Mouse (Mus musculus): Measurements from ENCODE around the gene Mpo. TPM values are rescaled to one million over a fixed set of nuclear protein-coding genes. Genes with fewer than 3 reads are reported as not detected.

Gene Mpo
- total and polyA plus RNA-seq, 3 experiments = 0.10 TPM; not detected in 2

- TF ChIP-seq POLR2A (IDR thresholded peaks at IDR 0.05; ENCODE audit: insufficient read depth, low read depth, low read length) = no peak
- TF ChIP-seq CTCF (IDR thresholded peaks at IDR 0.05) = no peak
- TF ChIP-seq EP300 (IDR thresholded peaks at IDR 0.05; ENCODE audit: insufficient read depth, low read depth, low read length) = no peak
- intact Hi-C loops (cut with DNase I) = no loop called here
- 77% methylated on average over 4 of the region's 4 CpGs for WGBS
- Histone ChIP-seq H3K27ac (no peak overlapping the region), H3K36me3 (ENCODE audit: control insufficient read depth, insufficient read depth, low read length) (no peaks in the 10 kb centered on the region), H3K27me3 (ENCODE audit: control insufficient read depth, insufficient read depth, low read length) (peaks cover 1% of the 10 kb centered on the region; the same call in 1 of the 2 replicates), H3K4me3 (no peak overlapping the region), H3K79me2 (replicated peaks; ENCODE audit: control insufficient read depth, insufficient read depth, low read length) (no peaks in the 10 kb centered on the region), H3K4me1 (ENCODE audit: control insufficient read depth, insufficient read depth, low read length) (no peaks in the 10 kb centered on the region), H3K9ac (ENCODE audit: low read depth, low read length) (no peak overlapping the region)
- no peak for DNase-seq
Measured at GRCm38 (mm10) chr11:87779392-87779791, 14.0 kb upstream of the Mpo start.

- Histone ChIP-seq H3K9ac (ENCODE audit: low read depth, low read length) (no peak overlapping the region), H3K27me3 (ENCODE audit: control insufficient read depth, insufficient read depth, low read length) (peaks cover 1% of the 10 kb centered on the region; the same call in 1 of the 2 replicates), H3K36me3 (ENCODE audit: control insufficient read depth, insufficient read depth, low read length) (no peaks in the 10 kb centered on the region), H3K4me3 (no peak overlapping the region), H3K27ac (no peak overlapping the region), H3K4me1 (ENCODE audit: control insufficient read depth, insufficient read depth, low read length) (no peaks in the 10 kb centered on the region), H3K79me2 (replicated peaks; ENCODE audit: control insufficient read depth, insufficient read depth, low read length) (no peaks in the 10 kb centered on the region)
- no peak for DNase-seq
- 73% methylated on average over 8 of the region's 8 CpGs for WGBS
- TF ChIP-seq CTCF (IDR thresholded peaks at IDR 0.05) (no peak), POLR2A (IDR thresholded peaks at IDR 0.05; ENCODE audit: insufficient read depth, low read depth, low read length) (no peak), EP300 (IDR thresholded peaks at IDR 0.05; ENCODE audit: insufficient read depth, low read depth, low read length) (no peak)
- intact Hi-C loops (cut with DNase I) = no loop called here
Measured at GRCm38 (mm10) chr11:87780130-87780529, 13.3 kb upstream of the Mpo start.

- 73% methylated on average over 6 of the region's 6 CpGs for WGBS
- Histone ChIP-seq H3K9ac (ENCODE audit: low read depth, low read length) (no peak overlapping the region), H3K27me3 (ENCODE audit: control insufficient read depth, insufficient read depth, low read length) (no peaks in the 10 kb centered on the region), H3K79me2 (replicated peaks; ENCODE audit: control insufficient read depth, insufficient read depth, low read length) (no peaks in the 10 kb centered on the region), H3K27ac (no peak overlapping the region), H3K36me3 (ENCODE audit: control insufficient read depth, insufficient read depth, low read length) (no peaks in the 10 kb centered on the region), H3K4me1 (ENCODE audit: control insufficient read depth, insufficient read depth, low read length) (no peaks in the 10 kb centered on the region), H3K4me3 (no peak overlapping the region)
- intact Hi-C loops (cut with DNase I) = no loop called here
- no peak for DNase-seq
- TF ChIP-seq CTCF (IDR thresholded peaks at IDR 0.05) (no peak), EP300 (IDR thresholded peaks at IDR 0.05; ENCODE audit: insufficient read depth, low read depth, low read length) (no peak), POLR2A (IDR thresholded peaks at IDR 0.05; ENCODE audit: insufficient read depth, low read depth, low read length) (no peak)
Measured at GRCm38 (mm10) chr11:87790088-87790487, 3.3 kb upstream of the Mpo start.

- Histone ChIP-seq H3K9ac (ENCODE audit: low read depth, low read length) (no peak overlapping the region), H3K36me3 (ENCODE audit: control insufficient read depth, insufficient read depth, low read length) (no peaks in the 10 kb centered on the region), H3K79me2 (replicated peaks; ENCODE audit: control insufficient read depth, insufficient read depth, low read length) (no peaks in the 10 kb centered on the region), H3K27ac (no peak overlapping the region), H3K4me1 (ENCODE audit: control insufficient read depth, insufficient read depth, low read length) (no peaks in the 10 kb centered on the region), H3K4me3 (no peak overlapping the region), H3K27me3 (ENCODE audit: control insufficient read depth, insufficient read depth, low read length) (no peaks in the 10 kb centered on the region)
- TF ChIP-seq POLR2A (IDR thresholded peaks at IDR 0.05; ENCODE audit: insufficient read depth, low read depth, low read length) (no peak), CTCF (IDR thresholded peaks at IDR 0.05) (no peak), EP300 (IDR thresholded peaks at IDR 0.05; ENCODE audit: insufficient read depth, low read depth, low read length) (no peak)
- intact Hi-C loops (cut with DNase I) = no loop called here
- 67% methylated on average over 22 of the region's 22 CpGs for WGBS
- peak; percentile 20 to 27 for DNase-seq
Measured at GRCm38 (mm10) chr11:87801711-87802275, 8.4 kb downstream of the Mpo start.

- no peaks in the 10 kb centered on the region for H3K36me3 ChIP-seq (ENCODE audit: control insufficient read depth, insufficient read depth, low read length)
- WGBS = 49% methylated on average over 14 of the region's 14 CpGs
- no peak overlapping the region for H3K9ac ChIP-seq (ENCODE audit: low read depth, low read length)
- H3K79me2 ChIP-seq (replicated peaks; ENCODE audit: control insufficient read depth, insufficient read depth, low read length) = no peaks in the 10 kb centered on the region
- intact Hi-C loops (cut with DNase I) = no loop called here
- H3K27me3 ChIP-seq (ENCODE audit: control insufficient read depth, insufficient read depth, low read length) = no peaks in the 10 kb centered on the region
- no peaks in the 10 kb centered on the region for H3K4me1 ChIP-seq (ENCODE audit: control insufficient read depth, insufficient read depth, low read length)
- H3K27ac ChIP-seq = no peak overlapping the region
- TF ChIP-seq CTCF (IDR thresholded peaks at IDR 0.05) = peak; percentile 31
- no peak for TF ChIP-seq EP300 (IDR thresholded peaks at IDR 0.05; ENCODE audit: insufficient read depth, low read depth, low read length)
- no peak for TF ChIP-seq POLR2A (IDR thresholded peaks at IDR 0.05; ENCODE audit: insufficient read depth, low read depth, low read length)
- H3K4me3 ChIP-seq = no peak overlapping the region
- no peak for DNase-seq
Measured at GRCm38 (mm10) chr11:87802621-87803020, 9.2 kb downstream of the Mpo start.

GRCm38 (mm10) chr11:87805448-87805847 is 12.1 kb downstream of the Mpo start:
- Histone ChIP-seq H3K27me3 (ENCODE audit: control insufficient read depth, insufficient read depth, low read length) (no peaks in the 10 kb centered on the region), H3K4me3 (no peak overlapping the region), H3K4me1 (ENCODE audit: control insufficient read depth, insufficient read depth, low read length) (no peaks in the 10 kb centered on the region), H3K27ac (no peak overlapping the region), H3K79me2 (replicated peaks; ENCODE audit: control insufficient read depth, insufficient read depth, low read length) (no peaks in the 10 kb centered on the region), H3K36me3 (ENCODE audit: control insufficient read depth, insufficient read depth, low read length) (no peaks in the 10 kb centered on the region), H3K9ac (ENCODE audit: low read depth, low read length) (no peak overlapping the region)
- 64% methylated on average over 1 of the region's 1 CpGs for WGBS
- no peak for TF ChIP-seq POLR2A (IDR thresholded peaks at IDR 0.05; ENCODE audit: insufficient read depth, low read depth, low read length)
- TF ChIP-seq CTCF (IDR thresholded peaks at IDR 0.05) = peak; percentile 64
- intact Hi-C loops (cut with DNase I) = no loop called here
- DNase-seq = no peak

Data from heart, adult 2 months (tissue).